Comparison of ENCODE assay signal across 21 mouse cellular contexts in genomic region chr10:60257261-60257825, GRCm38 (mm10). TPM values are rescaled to one million over a fixed set of nuclear protein-coding genes. Genes with fewer than 3 reads are reported as not detected.
DNase-seq lines count a peak whose midpoint lies in the region; ATAC-seq and TF ChIP-seq lines count a peak whose summit lies in the region.
"Had no signal": no experiment of that assay in that cellular context is flagged by ENCODE, and none has a peak within 500 bp of the region (broad histone marks: within the 10 kb centered on the region; RNA-seq: fewer than 3 reads in every experiment).

No protein-coding gene starts in this region.

- 52% methylated on average over 16 of the region's 16 CpGs for WGBS in midbrain, embryonic 16.5 days
- WGBS in midbrain, embryonic 13.5 days: 63% methylated on average over 16 of the region's 16 CpGs
- WGBS in liver, embryonic 14.5 days (ENCODE audit: insufficient replicate concordance): 47% methylated on average over 16 of the region's 16 CpGs

- H3K27me3 ChIP-seq in midbrain, embryonic 16.5 days (ENCODE audit: control insufficient read depth, insufficient read depth, low read depth, low read length): no peaks in the 10 kb centered on the region
- no peaks in the 10 kb centered on the region for H3K27me3 ChIP-seq in midbrain, embryonic 13.5 days
- H3K27me3 ChIP-seq in liver, embryonic 14.5 days (ENCODE audit: control insufficient read depth, insufficient read depth, low read length): no peaks in the 10 kb centered on the region
- H3K27me3 ChIP-seq: forebrain, embryonic 12.5 days; hindbrain, embryonic 13.5 days; liver, embryonic 15.5 days had no signal

- no peaks in the 10 kb centered on the region for H3K36me3 ChIP-seq in midbrain, embryonic 16.5 days (ENCODE audit: control insufficient read depth, insufficient read depth, low read length)
- no peaks in the 10 kb centered on the region for H3K36me3 ChIP-seq in midbrain, embryonic 13.5 days
- no peaks in the 10 kb centered on the region for H3K36me3 ChIP-seq in liver, embryonic 14.5 days (replicated peaks; ENCODE audit: control insufficient read depth, insufficient read depth, low read depth)
- H3K36me3 ChIP-seq: forebrain, embryonic 12.5 days; heart, embryonic 10.5 days; hindbrain, embryonic 13.5 days; liver, embryonic 15.5 days had no signal

- TF ChIP-seq CTCF in liver, embryonic 14.5 days (IDR thresholded peaks at IDR 0.05; ENCODE audit: low read depth): no peak

- no peak overlapping the region for H3K9ac ChIP-seq in midbrain, embryonic 16.5 days (ENCODE audit: low read depth, low read length)
- no peak overlapping the region for H3K9ac ChIP-seq in midbrain, embryonic 13.5 days (replicated peaks)
- no peak overlapping the region for H3K9ac ChIP-seq in liver, embryonic 14.5 days (replicated peaks)
- H3K9ac ChIP-seq: forebrain, embryonic 12.5 days; hindbrain, embryonic 13.5 days; liver, embryonic 15.5 days had no signal

- no peaks in the 10 kb centered on the region for H3K9me3 ChIP-seq in midbrain, embryonic 16.5 days (replicated peaks; ENCODE audit: control insufficient read depth, low read length, poor library complexity, severe bottlenecking)
- no peaks in the 10 kb centered on the region for H3K9me3 ChIP-seq in midbrain, embryonic 13.5 days
- no peaks in the 10 kb centered on the region for H3K9me3 ChIP-seq in liver, embryonic 14.5 days (ENCODE audit: control insufficient read depth, low read length)
- H3K9me3 ChIP-seq: forebrain, embryonic 12.5 days; heart, embryonic 10.5 days; hindbrain, embryonic 13.5 days; liver, embryonic 15.5 days had no signal

- no peak for TF ChIP-seq EP300 in liver, embryonic 14.5 days (IDR thresholded peaks at IDR 0.05; ENCODE audit: low read depth)

- no peaks in the 10 kb centered on the region for H3K4me1 ChIP-seq in midbrain, embryonic 16.5 days (ENCODE audit: control insufficient read depth, insufficient read depth, low read length)
- H3K4me1 ChIP-seq in midbrain, embryonic 13.5 days (replicated peaks): peaks cover 8% of the 10 kb centered on the region
- H3K4me1 ChIP-seq in liver, embryonic 14.5 days (replicated peaks; ENCODE audit: control insufficient read depth in 2 of 2, insufficient read depth in 2 of 2, low read length in 1 of 2): peaks cover 7 to 16% of the 10 kb centered on the region in 2 experiments

- H3K27ac ChIP-seq in midbrain, embryonic 16.5 days (ENCODE audit: low read length): no peak overlapping the region
- no peak overlapping the region for H3K27ac ChIP-seq in midbrain, embryonic 13.5 days
- no peak overlapping the region for H3K27ac ChIP-seq in liver, embryonic 14.5 days
- H3K27ac ChIP-seq: forebrain, embryonic 12.5 days; heart, embryonic 10.5 days; hindbrain, embryonic 13.5 days; liver, embryonic 15.5 days had no signal

- 0 out of 2 replicates have a peak, but pooled peaks have one; percentile 40 for ATAC-seq in midbrain, embryonic 16.5 days
- ATAC-seq in midbrain, embryonic 13.5 days: no peak
- 0 out of 2 replicates have a peak, but pooled peaks have one; percentile 32 for ATAC-seq in liver, embryonic 14.5 days (ENCODE audit: insufficient read depth)
- ATAC-seq: activated CD4-positive, CD25-positive, alpha-beta regulatory T cell, adult 4 months had no signal

- no peak overlapping the region for H3K4me2 ChIP-seq in midbrain, embryonic 16.5 days (ENCODE audit: low read length)
- no peak overlapping the region for H3K4me2 ChIP-seq in midbrain, embryonic 13.5 days (replicated peaks)
- H3K4me2 ChIP-seq in liver, embryonic 14.5 days (ENCODE audit: low read depth): no peak overlapping the region
- H3K4me2 ChIP-seq: forebrain, embryonic 12.5 days; hindbrain, embryonic 13.5 days; liver, embryonic 15.5 days; midbrain, embryonic 11.5 days had no signal

- peak; percentile 83 for DNase-seq in ES-CJ7 (ENCODE audit: low read depth, low spot score)
- peak; percentile 92 for DNase-seq in ZHBTc4 (ENCODE audit: low read depth, low spot score)
- no peak for DNase-seq in liver, embryonic 14.5 days (ENCODE audit: low read depth in 3 of 3, low spot score in 3 of 3)
- no peak for DNase-seq in right cerebral cortex, adult 18-20 months
- no peak for DNase-seq in lung, postnatal 14 days
- DNase-seq: adrenal gland, postnatal 25 days; cerebellum, adult 2 months; gastrocnemius, postnatal 36 days; heart, postnatal 10 days; layer of hippocampus, postnatal 36 days; lung, postnatal 4 days; right cerebral cortex, postnatal 4 days; thymus, adult 2 months had no signal

- no peak overlapping the region for H3K4me3 ChIP-seq in midbrain, embryonic 16.5 days (ENCODE audit: low read depth, low read length)
- H3K4me3 ChIP-seq in midbrain, embryonic 13.5 days (replicated peaks): no peak overlapping the region
- no peak overlapping the region for H3K4me3 ChIP-seq in liver, embryonic 14.5 days (ENCODE audit: insufficient read depth in 1 of 2, low read depth in 2 of 2, low read length in 2 of 2)
- H3K4me3 ChIP-seq: forebrain, embryonic 12.5 days; heart, embryonic 10.5 days; hindbrain, embryonic 13.5 days; liver, embryonic 15.5 days had no signal

RNA-seq across cellular contexts. Expression of gene Psap, which starts 20.1 kb away (rescaled TPM):
- 204 and 235 TPM in 2 replicates for polyA plus RNA-seq in midbrain, embryonic 16.5 days (2015; fragmentation: Nextera tagmentation; extraction: Ambion mirVana)
- 126 and 154 TPM in 2 replicates for polyA plus RNA-seq in midbrain, embryonic 13.5 days (2015; fragmentation: Nextera tagmentation; extraction: Ambion mirVana)
- 146 and 172 TPM in 2 replicates for polyA plus RNA-seq in liver, embryonic 14.5 days (2012; rRNA removed)
- polyA plus RNA-seq in liver, embryonic 14.5 days (2014; fragmentation: Nextera tagmentation; extraction: Ambion mirVana): 45.6 and 46.0 TPM in 2 replicates

RNA-seq across cellular contexts. Expression of gene Chst3, which starts 38.3 kb away (rescaled TPM):
- 0.97 and 1.0 TPM in 2 replicates for polyA plus RNA-seq in midbrain, embryonic 16.5 days (2015; fragmentation: Nextera tagmentation; extraction: Ambion mirVana)
- 1.3 and 1.7 TPM in 2 replicates for polyA plus RNA-seq in midbrain, embryonic 13.5 days (2015; fragmentation: Nextera tagmentation; extraction: Ambion mirVana)
- 0.11 and 0.13 TPM in 2 replicates for polyA plus RNA-seq in liver, embryonic 14.5 days (2012; rRNA removed)
- polyA plus RNA-seq in liver, embryonic 14.5 days (2014; fragmentation: Nextera tagmentation; extraction: Ambion mirVana): 0.09 TPM in 2 replicates

Comparison
In these comparisons a context has a peak if more than half of its experiments do, and no peak if none do; other contexts are left out.
1. DNase-seq: peak in ES-CJ7 (single experiment) and ZHBTc4 (single experiment); none in liver, embryonic 14.5 days (0 of 3), right cerebral cortex, adult 18-20 months (single experiment) and lung, postnatal 14 days (single experiment).